Mouse (Mus musculus) c-Kit-positive CD71-negative TER-119-negative erythroid progenitor cells, embryonic 14.5 days (primary cell): ENCODE measurements at regions not wholly inside any gene's neighbourhood (a gene's known extent, or its start where the extent isn't known, plus 50 kb on each side); places are given as distances from the start of the nearest gene placed in this dataset.

Experiments
- DNase-seq: peaks from one replicate; pipeline ENCODE4 v3.0.0-alpha.2; 2013; ENCODE audit warnings: low read depth

DNA sequence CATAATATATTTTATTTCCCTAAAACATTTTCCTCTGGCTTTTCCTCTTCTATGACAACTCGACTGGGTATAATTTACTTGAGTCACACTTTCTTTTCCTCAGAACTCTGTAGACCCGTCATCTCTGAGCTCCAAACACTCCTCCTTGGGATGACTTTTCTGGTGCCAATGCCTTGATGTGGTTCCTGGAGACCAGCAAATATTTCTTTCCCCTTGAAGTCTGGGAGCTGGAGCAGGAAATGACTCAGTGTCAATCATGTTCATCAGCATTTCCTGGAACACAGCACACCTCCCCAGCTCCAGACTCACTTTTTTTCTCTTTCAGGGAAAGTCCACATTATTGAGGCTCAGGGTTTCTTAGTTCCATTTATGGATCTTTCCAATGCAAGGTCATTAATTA is 197.3 kb upstream of the Irx3 start:
- DNase-seq = no peak

DNA sequence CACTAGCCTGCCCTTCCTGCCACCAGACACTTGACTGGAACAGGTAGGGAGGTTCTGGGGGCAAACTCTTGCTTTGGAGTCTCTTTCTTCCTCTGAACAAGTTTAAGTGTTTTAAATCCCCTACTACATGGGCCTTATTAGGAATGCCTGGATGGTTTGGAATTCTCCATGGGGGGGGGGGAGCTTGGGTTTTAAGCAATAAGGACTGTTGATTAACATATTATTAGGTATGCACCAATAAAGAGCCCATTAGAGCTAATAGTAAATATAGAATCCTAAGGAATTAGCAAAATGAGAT is 196.0 kb upstream of the Irx3 start:
- DNase-seq = no peak

DNA sequence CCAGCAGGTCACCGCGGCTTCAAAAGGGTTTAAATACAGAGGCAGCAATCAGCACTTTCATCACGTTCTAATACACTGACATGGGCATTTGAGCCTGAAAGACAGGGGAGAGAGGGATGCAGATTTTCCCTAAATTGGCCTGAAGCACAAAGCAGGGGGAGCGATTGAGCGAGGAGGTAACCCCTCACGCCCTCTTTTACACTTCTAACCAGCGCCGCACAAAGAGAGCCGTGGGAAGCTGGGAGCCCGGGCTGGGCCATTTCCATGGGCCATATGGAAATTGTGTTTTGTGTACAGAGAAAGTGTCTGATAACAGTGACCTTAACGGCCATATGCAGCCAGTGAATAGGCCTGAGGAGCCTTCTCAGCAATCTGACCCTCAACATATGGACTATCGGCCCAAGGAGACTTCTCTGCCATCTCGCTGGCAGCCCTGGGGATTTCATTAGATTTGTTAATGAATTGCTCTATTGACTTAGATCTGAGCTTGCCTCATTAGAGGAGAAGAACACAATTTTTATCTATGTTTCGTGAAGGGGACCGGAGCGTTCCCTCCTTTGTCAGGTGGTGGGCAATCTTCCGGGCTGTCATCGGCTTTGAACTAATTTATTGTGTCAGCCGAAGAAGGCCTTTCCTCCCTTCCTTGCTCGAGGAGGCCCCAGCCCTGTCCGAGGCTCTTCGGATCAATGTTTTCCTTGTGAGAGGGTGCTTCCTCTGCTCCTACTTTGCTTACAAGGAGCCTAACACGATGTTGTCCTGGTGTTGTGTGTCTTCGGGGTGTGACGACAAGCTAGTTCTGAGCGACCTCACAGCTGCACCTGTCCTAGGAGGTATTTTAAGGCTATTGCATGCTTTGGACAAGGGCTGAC is 195.4 kb upstream of the Irx3 start:
- DNase-seq = no peak

DNA sequence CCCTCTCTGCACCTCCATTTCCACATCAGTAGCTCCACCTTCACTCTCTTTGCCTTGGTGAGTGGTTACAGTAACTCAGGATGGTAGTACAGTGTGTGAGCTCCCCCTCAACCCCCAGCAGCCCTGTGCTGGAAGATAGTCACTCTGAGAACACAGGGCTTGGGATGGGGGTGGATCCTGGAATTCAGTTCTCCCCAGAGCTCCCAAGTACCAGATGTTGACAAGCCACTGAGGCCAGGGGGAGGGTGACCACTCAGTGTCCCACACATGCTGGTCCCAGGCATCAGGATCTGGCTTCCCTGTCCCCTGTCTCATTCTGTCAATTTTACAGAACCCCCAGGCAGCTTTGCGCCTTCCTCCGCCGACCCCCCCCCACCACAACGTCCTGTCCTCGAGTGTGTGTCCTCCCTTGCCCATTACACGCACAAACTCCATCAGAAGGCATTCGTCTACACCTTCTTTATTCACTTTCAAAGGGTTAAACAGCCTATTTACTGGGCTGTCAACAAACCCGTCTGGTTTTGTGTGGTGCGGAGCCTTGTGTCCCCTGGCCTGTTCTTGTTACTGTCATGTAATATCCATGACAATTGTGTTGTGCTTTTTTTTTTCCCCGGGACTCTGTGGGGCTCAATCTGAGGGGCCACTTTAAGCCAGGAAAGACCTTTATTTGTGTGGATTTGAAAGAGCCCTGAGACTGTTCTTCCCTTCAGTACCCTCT is 194.6 kb upstream of the Irx3 start:
- DNase-seq = no peak

DNA sequence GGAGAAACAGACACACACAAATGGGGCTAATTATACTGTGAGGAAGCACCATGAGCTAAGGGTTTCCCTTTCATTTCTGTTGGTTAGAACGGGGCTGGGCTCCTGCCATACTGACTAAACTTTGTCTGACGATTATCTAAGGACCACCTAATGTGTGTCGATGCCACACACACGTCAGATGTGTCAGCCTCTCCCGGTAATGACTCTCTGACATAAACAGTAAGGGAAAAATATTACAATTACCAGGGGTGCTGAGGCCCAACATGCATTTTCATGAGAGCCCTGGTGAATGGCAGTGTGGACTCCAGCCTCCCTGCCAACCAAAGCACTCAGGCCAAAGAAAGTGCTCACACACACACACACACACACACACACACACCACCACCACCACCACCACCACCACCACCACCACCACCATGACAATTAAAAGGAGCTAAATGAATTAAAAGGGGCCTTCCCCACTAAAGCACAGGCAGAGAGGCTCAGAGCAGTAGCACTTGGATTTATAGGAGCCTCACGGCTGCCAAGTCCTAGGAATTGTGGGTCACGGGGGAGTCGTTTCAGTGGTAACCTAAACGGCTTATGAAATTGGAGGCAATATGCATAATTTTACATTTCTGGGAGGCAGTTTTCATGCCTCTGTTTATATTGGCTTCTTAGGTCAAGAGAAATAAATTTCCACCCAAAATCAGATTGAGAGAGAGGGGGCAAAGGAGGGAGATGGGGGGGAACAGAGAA is 193.7 kb upstream of the Irx3 start:
- DNase-seq = no peak

DNA sequence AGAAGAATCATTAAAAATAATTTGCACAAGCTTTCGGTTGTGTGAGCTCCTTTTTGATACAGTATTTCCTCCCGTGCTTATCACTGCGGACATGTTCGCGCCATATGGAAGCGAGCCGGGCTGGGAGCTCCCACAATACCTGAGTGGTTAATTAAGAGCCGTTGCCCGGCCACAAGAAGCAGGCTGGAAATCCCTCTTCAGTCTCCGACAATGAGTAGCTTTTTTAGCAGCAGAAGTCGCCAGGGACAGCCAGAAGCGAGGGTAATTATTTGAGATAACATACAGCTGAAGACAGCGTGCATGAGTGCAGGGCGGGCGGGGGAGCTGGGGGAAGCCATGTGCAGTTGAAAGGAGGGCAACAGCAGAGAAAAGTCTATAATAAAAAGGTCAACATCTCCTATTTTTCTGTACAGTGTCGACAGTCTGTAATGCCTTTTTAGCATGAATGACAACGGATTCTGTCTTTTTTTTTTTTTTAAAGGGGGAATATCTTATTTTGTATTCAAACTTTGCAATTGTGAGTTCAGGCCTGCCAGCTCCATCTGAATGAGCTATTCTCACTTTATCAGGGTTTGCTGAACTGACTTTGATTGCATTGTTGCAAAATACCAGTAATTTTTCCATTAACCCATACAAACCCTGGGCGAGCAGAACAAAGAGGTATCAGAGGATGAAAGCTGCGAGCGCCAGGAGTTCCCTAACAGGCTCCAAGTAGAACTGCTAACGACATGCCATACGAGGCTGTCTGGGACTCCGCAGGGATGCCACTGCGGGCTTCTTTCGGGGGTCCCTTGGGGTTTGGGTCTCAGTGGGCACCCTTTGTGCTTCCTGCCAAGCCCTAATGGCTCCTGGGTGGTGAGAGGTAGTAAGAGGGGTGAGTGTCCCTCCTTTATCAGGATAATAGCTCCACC is 189.9 kb upstream of the Irx3 start:
- DNase-seq = no peak

DNA sequence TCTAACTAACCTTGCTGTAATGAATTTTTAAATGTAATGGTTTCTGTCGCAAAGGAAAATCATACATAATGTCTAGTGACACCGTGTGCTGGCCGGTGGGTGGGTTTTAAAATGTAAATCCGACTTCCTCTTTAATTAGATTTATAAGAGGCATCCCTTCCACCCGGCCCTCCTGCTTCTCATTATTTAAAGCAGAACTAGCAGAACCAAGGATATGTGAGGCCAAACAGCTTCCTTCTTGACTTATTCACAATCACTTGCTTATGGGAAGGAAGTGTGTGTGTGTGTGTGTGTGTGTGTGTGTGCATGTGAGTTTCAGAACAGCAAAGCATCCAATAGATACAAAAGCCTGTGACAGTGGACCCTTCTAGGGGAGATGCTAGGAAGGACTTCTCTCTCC is 189.1 kb upstream of the Irx3 start:
- DNase-seq = no peak

DNA sequence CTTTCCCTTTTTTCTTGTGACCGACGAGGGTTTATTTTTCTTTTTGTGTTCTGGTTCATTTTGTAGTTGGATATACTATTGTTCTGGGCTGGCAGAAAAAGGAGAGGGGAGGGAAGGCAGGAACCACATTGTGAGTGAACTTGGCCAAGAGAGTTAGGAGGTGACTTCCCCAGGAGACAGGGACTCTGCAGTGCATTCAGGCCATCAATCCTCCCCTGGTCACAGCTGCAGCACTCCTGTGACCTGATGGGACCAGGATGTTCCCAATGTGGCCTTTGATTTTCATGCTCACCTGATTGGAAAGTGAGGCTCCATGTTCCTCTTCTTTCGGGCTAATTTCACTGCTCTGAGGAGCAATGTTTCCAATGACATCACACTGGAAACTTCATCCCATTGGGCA is 188.2 kb upstream of the Irx3 start:
- DNase-seq = no peak

DNA sequence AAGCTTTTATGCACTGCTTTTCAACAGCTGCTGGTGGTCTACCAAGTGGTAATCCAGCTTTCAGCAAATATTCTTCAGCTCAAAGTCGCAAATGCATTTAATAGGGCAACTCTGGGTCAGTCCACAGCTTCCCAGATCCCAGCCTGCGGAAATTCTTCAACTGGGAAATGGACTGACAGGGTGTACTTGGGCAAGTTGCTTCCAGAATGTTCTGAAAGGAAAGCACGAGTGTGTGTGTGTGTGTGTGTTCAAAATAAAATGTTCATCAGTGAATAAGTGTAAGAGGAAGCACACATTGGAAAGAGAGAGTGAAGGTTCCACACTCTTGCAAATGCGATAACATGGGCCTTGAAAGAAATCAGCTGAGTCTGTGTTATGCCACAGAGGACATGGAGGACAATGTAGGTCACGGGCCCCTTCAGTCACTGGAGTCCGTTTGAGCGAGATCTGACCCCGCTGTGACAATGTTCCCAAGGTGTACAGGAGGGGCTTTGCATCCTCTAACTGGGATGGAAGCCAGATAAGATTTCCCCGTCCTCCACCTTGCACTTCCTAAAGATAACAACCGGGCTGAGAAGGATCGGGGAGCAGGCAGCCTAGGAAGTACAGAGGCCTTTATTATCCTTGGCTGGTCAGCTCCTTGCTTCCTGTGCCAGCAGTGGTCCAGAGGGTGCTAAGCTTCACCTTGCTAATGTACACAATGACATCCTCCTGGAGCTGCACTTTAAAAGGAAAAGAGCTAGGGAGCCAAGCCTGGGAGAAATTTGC is 187.2 kb upstream of the Irx3 start:
- DNase-seq = no peak

DNA sequence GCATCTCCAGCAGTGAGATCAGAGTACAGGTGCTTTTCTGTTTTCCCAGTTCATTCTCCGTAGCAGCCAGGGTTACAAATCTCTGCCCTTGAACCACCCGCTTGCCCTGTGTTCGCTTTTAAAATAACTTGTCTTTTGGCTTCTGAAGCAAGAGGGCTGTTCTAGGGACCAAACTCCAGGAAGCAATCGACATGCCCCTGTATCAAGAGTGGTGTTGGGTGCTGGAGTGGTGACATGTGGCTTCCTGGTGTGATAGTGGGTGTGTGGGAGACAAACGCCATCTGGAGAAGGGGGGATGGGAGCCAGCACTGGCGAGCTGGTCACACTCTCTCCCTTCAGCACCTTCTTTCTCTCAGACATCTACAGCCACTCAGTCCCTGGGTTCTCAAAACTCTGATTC is 186.0 kb upstream of the Irx3 start:
- no peak for DNase-seq

DNA sequence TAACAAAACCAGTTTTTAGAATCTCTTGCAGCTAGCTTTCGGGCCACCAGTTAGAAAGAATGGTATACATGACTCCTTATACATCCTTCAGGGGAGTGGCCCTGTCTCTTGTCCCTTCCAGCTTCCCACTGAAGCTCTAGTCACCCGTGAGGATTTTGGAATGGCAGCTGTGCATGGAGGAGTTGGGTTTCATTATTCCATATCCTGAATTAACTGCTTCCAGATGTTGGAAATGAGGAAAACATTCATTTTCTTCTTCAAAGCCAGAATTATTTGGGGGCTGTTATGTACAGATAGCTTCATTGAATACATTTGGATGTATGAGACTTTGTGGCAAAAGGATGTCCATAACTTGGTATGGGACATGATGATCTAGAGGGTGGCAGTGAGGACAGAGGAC is 181.3 kb upstream of the Irx3 start:
- no peak for DNase-seq

DNA sequence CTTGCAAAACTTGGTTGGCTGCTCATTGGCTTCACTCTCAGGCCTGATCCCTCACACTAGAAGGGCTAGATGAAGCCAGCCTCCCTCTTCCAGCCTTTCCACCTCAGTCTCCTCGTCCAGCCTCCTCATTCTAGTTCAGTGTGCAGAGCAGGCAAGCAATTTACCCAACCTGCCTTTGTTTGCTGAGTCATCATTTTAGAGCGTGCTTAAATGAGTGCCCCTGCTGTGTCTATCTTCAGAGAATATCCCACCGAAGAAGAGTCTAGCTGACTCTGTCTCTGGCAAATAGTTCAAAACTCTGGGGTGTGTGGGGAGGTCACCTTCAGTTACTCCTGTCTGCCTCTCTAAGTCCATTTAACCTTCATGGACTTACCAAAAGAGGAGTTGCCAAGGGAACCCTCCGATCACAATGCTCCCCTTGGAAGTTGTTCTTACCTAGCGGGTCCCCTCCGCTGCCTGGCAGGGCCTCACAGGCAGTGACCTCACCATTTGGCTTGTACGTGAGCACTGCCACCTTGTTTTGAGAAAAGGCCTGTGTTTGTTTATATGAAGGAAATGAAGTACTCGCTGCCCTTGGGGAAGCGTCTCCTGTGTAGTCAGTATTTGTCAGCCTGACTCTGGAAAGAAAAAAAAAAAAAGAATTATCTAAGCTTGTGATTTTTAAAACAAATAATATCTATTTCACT is 175.2 kb upstream of the Irx3 start:
- no peak for DNase-seq

DNA sequence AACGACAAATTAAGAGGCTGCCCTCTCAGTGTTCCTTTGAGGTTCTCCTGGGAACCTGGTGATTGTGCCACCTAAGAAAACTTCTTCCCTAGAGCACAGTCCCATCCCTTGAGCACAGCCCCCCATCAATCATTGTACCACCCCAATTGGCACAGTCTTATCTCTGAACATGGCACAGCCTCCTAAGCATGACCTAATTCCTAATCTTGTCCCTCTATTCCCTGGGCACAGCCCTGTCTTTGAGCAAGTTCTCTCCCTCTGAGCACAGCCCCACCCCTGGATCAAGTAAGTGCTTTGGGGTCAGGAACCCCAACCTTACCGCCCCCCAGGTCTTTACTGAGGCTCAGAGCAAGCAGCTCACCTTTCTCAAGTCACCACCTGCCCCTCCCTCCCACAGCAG is 173.6 kb upstream of the Irx3 start:
- DNase-seq = no peak

DNA sequence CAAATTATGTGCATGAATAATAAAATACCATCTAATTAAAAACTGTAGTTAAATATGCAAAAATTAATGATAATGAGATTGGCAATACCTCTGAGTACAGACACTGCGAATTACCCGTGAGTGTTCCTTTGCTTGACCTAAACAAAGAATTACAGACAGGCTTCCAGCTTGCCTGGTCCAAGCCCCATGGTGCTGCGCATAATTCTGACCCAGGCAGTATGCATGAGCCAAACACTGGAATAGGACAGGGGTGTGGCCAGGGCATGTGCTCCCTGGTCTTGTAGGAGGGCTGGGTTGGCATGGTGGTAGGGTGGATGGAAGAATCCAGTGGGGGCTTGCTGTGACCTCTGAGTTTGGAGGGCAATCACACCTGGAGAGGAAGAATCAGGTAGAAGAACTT is 172.8 kb upstream of the Irx3 start:
- DNase-seq = no peak

DNA sequence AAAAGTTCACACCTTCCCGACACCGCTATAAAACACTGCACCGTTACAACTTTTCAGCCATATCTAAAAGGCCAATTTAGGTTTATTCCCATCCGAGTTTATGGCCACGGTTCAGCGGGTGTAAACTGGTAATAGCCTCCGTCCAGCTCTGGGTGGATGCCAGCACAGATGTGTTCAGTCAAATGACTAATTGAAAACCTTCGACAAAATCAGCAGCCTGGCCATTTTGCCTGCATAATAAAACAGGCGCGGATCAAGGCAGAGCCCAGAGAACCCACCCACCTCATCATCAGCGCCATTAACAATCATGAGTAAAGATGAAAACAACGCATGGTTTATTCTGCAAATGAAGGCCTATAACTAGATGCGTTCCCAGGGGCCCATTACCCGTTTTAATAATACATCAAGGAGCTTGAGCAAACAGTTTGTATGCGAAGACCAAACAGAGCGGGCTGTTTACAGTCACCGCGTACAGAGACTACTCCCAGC is 172.1 kb upstream of the Irx3 start:
- no peak for DNase-seq

DNA sequence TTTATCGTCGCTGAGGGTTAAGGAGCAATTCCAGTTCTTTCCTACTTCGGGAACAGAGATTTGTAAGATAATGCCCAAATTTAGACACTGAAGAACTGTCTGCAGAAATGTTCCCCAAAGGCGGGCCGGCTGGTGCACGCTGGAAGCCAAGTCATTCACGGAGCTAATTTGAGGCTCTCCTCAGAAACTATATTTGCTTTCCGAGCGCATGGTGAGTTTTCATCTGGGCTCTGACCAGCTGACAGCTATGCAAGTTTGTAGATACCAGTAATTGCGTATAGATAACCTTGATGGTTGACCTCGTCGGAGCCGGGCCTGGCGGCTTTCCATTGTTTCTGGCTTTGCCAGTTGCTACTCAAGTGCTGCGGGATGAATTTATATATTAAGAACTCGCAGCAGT is 165.5 kb upstream of the Irx3 start:
- no peak for DNase-seq

DNA sequence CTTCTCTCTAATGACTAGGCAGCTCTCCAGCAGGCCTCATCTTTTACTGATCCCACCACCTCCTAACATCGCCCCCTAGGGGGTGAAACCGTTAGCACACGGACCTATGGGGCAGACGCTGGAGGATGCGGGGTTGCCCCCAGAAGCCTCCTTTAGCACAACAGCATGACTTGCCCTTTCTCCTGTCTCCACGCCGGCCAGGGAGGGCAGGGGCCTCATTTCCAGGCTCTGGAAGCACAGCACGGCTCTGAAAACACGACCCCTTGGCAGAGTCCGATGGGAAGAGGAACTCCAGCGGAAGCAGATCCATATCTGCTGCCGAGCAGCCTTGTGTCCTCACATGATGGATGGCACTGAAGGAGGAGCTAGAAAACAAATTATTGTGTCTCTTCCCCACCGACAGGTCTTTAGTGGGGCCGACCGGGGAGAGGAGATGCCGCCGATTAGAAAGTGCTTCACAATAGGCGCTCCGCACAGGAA is 165.1 kb upstream of the Irx3 start:
- DNase-seq = peak; percentile 12

DNA sequence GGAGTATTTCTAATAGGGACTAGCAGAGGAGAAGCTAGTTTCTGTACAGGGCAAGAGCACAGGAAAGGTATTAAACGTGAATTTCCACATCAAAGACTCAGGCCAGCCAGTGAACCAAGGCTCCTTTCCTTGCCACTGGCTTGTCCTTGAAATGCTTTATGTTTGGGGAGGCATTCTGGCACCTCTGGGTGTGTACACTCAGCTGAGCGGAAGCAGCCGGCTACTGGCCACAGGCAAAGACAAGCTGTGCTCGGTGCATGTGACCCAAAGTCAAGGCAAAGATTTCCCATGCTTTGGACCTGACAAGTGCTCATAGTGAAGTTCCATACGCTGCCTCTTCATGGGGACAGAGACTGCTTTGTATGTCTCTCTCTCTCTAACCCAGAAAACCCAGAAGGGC is 159.8 kb upstream of the Irx3 start:
- DNase-seq = no peak

DNA sequence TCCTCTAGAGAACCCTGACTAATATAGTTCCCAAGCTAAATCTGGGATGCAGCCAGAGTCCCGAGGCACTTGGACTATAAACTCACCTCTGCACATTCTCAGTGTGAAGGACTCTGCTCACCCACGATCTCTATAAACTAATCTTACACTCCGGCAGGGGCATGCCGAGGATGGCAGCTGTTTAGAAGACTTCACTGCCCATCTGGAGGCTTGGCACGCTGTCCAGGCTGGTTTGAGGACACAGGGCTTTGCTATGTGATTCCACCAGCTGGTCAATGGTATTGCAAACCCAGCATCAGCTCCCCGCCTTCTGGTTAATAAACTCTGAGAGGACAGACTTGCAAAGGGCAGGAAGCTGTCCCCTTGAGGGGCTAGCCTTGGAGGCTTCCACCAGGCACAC is 153.3 kb upstream of the Irx3 start:
- DNase-seq = no peak

DNA sequence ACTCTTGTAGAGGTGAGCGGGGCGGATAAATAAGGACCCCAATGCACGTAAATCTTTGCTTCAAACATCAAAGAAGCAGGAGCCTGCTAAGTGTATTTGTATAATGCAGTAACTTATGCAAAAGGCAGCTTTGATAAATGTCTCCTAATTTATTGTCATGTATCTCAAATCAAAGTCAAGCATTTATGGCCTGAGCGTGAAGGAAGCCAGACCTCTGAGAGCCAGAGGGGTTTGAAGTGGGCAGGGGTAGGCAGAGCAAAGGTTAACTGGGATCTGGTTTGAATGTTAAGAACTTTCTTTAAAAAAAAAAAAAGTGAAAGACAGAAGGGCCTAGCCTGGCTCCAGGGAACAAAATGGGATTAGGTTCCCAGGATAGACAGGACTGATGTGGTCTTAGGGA is 151.1 kb upstream of the Irx3 start:
- no peak for DNase-seq
